Mouse (Mus musculus) limb, embryonic 12.5 days (tissue): ENCODE data around the gene Unc5cl. TPM values are rescaled to one million over a fixed set of nuclear protein-coding genes. Genes with fewer than 3 reads are reported as not detected.

Source experiments
- ATAC-seq: fragments of 200-750 bp; cut with Nextera tagmentation; 2 replicates; pipeline ENCODE4 v1.8.0; 2017; ENCODE audit warnings: low read depth, moderate TSS enrichment; ENCODE audit not compliant: insufficient number of reproducible peaks, insufficient read depth, low FRiP score, low TSS enrichment
- H3K27ac ChIP-seq: fragments of 300-500 bp; sonication (generic); 2 replicates; pipeline ENCODE4 v1.5.1; 2016; ENCODE audit warnings: mild to moderate bottlenecking, moderate library complexity
- H3K27me3 ChIP-seq: fragments of 300-500 bp; sonication (generic); 2 replicates; pipeline ENCODE4 v1.6.1; 2016; ENCODE audit warnings: mild to moderate bottlenecking, moderate library complexity
- H3K36me3 ChIP-seq: fragments of 300-500 bp; sonication (generic); 2 replicates; pipeline ENCODE4 v1.6.1; 2016; ENCODE audit warnings: mild to moderate bottlenecking, moderate library complexity
- H3K4me1 ChIP-seq: fragments of 300-500 bp; sonication (generic); replicated peaks from 2 replicates; pipeline ENCODE4 v1.6.1; 2016
- H3K4me2 ChIP-seq: fragments of 300-500 bp; sonication (generic); 2 replicates; pipeline ENCODE4 v1.6.1; 2016; ENCODE audit warnings: mild to moderate bottlenecking, moderate library complexity
- H3K4me3 ChIP-seq: fragments of 300-500 bp; sonication (generic); replicated peaks from 2 replicates; pipeline ENCODE4 v1.5.1; 2016; ENCODE audit warnings: mild to moderate bottlenecking
- H3K9ac ChIP-seq: fragments of 300-500 bp; sonication (generic); replicated peaks from 2 replicates; pipeline ENCODE4 v1.6.1; 2016; ENCODE audit warnings: mild to moderate bottlenecking, moderate library complexity
- H3K9me3 ChIP-seq: fragments of 300-500 bp; sonication (generic); 2 replicates; pipeline ENCODE4 v1.6.1; 2016; ENCODE audit warnings: mild to moderate bottlenecking, moderate library complexity
- WGBS: fragments of 180-500 bp; shearing (Covaris S2); methylation state at CpG from one replicate; pipeline ENCODE4 v1.1.7; 2016; 5-methylcytosine and 5-hydroxymethylcytosine counted together
- polyA plus RNA-seq: library from polyadenylated mRNA; unstranded; fragments of >200 nt; fragmentation: Nextera tagmentation; extraction: Ambion mirVana; gene quantifications from 2 replicates; pipeline ENCODE4 v1.2.1, GENCODE M21; 2016

Gene Unc5cl
- polyA plus RNA-seq, 1 experiment from 2014 or later, result 0.28 TPM

- H3K27ac ChIP-seq, result no peak overlapping the region
- WGBS, result 85% methylated on average over 10 of the region's 10 CpGs
- ATAC-seq, result no peak
Measured at GRCm38 (mm10) chr17:48479952-48480351, 25.3 kb downstream of the Unc5cl start.

GRCm38 (mm10) chr17:48483764-48484163 is 29.1 kb downstream of the Unc5cl start:
- no peak overlapping the region for H3K4me2 ChIP-seq
- no peak overlapping the region for H3K27ac ChIP-seq
- H3K9ac ChIP-seq, result no peak overlapping the region
- WGBS, result 86% methylated on average over 5 of the region's 5 CpGs
- no peaks in the 10 kb centered on the region for H3K9me3 ChIP-seq
- H3K36me3 ChIP-seq, result no peaks in the 10 kb centered on the region
- no peak overlapping the region for H3K4me3 ChIP-seq
- no peak for ATAC-seq
- H3K4me1 ChIP-seq, result no peaks in the 10 kb centered on the region
- no peaks in the 10 kb centered on the region for H3K27me3 ChIP-seq

More at GRCm38 (mm10) chr17:48479952-48480351, 25.3 kb downstream of the Unc5cl start:
- Histone ChIP-seq H3K27me3 (no peaks in the 10 kb centered on the region), H3K9ac (no peak overlapping the region), H3K4me1 (no peaks in the 10 kb centered on the region), H3K4me2 (no peak overlapping the region), H3K9me3 (no peaks in the 10 kb centered on the region), H3K36me3 (no peaks in the 10 kb centered on the region), H3K4me3 (no peak overlapping the region)

- no peaks in the 10 kb centered on the region for H3K4me1 ChIP-seq
- 93% methylated on average over 5 of the region's 5 CpGs for WGBS
- no peak overlapping the region for H3K27ac ChIP-seq
- no peak overlapping the region for H3K4me2 ChIP-seq
- H3K9ac ChIP-seq, result no peak overlapping the region
- no peak for ATAC-seq
- no peaks in the 10 kb centered on the region for H3K36me3 ChIP-seq
- no peak overlapping the region for H3K4me3 ChIP-seq
- no peaks in the 10 kb centered on the region for H3K9me3 ChIP-seq
- H3K27me3 ChIP-seq, result no peaks in the 10 kb centered on the region
Measured at GRCm38 (mm10) chr17:48484191-48484590, 29.5 kb downstream of the Unc5cl start.

GRCm38 (mm10) chr17:48489466-48489865 is 34.8 kb downstream of the Unc5cl start:
- WGBS, result 92% methylated on average over 3 of the region's 3 CpGs

GRCm38 (mm10) chr17:48492621-48493020 is 37.9 kb downstream of the Unc5cl start:
- Histone ChIP-seq H3K4me2 (no peak overlapping the region), H3K27me3 (no peaks in the 10 kb centered on the region), H3K4me1 (peaks cover 6% of the 10 kb centered on the region), H3K4me3 (no peak overlapping the region), H3K27ac (no peak overlapping the region), H3K36me3 (no peaks in the 10 kb centered on the region), H3K9me3 (no peaks in the 10 kb centered on the region), H3K9ac (no peak overlapping the region)
- WGBS, result 91% methylated on average over 8 of the region's 8 CpGs
- ATAC-seq, result no peak

More at GRCm38 (mm10) chr17:48489466-48489865, 34.8 kb downstream of the Unc5cl start:
- Histone ChIP-seq H3K4me3 (no peak overlapping the region), H3K4me1 (peaks cover 6% of the 10 kb centered on the region), H3K36me3 (no peaks in the 10 kb centered on the region), H3K9me3 (no peaks in the 10 kb centered on the region), H3K9ac (no peak overlapping the region), H3K4me2 (no peak overlapping the region), H3K27me3 (no peaks in the 10 kb centered on the region), H3K27ac (no peak overlapping the region)
- ATAC-seq, result no peak

GRCm38 (mm10) chr17:48493582-48493981 is 38.9 kb downstream of the Unc5cl start:
- H3K9me3 ChIP-seq, result no peaks in the 10 kb centered on the region
- H3K36me3 ChIP-seq, result no peaks in the 10 kb centered on the region

GRCm38 (mm10) chr17:48493986-48494385 is 39.3 kb downstream of the Unc5cl start:
- Histone ChIP-seq H3K27ac (no peak overlapping the region), H3K9ac (no peak overlapping the region), H3K36me3 (no peaks in the 10 kb centered on the region), H3K9me3 (no peaks in the 10 kb centered on the region), H3K4me1 (peaks cover 6% of the 10 kb centered on the region), H3K4me3 (no peak overlapping the region), H3K4me2 (no peak overlapping the region), H3K27me3 (no peaks in the 10 kb centered on the region)
- ATAC-seq, result no peak
- WGBS, result 56% methylated on average over 8 of the region's 8 CpGs

More at GRCm38 (mm10) chr17:48493582-48493981, 38.9 kb downstream of the Unc5cl start:
- Histone ChIP-seq H3K27ac (no peak overlapping the region), H3K4me2 (no peak overlapping the region), H3K9ac (no peak overlapping the region), H3K4me3 (no peak overlapping the region), H3K4me1 (peaks cover 6% of the 10 kb centered on the region), H3K27me3 (no peaks in the 10 kb centered on the region)
- WGBS, result 37% methylated on average over 7 of the region's 7 CpGs
- ATAC-seq, result no peak

- no peak for ATAC-seq
Measured at GRCm38 (mm10) chr17:48497986-48498385, 43.3 kb downstream of the Unc5cl start.

GRCm38 (mm10) chr17:48500846-48501445 is 46.2 kb downstream of the Unc5cl start:
- Histone ChIP-seq H3K27ac (no peak overlapping the region), H3K36me3 (no peaks in the 10 kb centered on the region), H3K4me3 (no peak overlapping the region), H3K4me1 (peaks cover 11% of the 10 kb centered on the region), H3K4me2 (no peak overlapping the region), H3K27me3 (no peaks in the 10 kb centered on the region), H3K9me3 (no peaks in the 10 kb centered on the region), H3K9ac (no peak overlapping the region)
- ATAC-seq, result no peak
- WGBS, result 81% methylated on average over 7 of the region's 7 CpGs

More at GRCm38 (mm10) chr17:48497986-48498385, 43.3 kb downstream of the Unc5cl start:
- no peaks in the 10 kb centered on the region for H3K27me3 ChIP-seq
- H3K27ac ChIP-seq, result no peak overlapping the region
- 76% methylated on average over 3 of the region's 3 CpGs for WGBS
- H3K9me3 ChIP-seq, result no peaks in the 10 kb centered on the region
- no peak overlapping the region for H3K4me2 ChIP-seq
- no peaks in the 10 kb centered on the region for H3K36me3 ChIP-seq
- H3K9ac ChIP-seq, result no peak overlapping the region
- H3K4me3 ChIP-seq, result no peak overlapping the region
- peaks cover 6% of the 10 kb centered on the region for H3K4me1 ChIP-seq

GRCm38 (mm10) chr17:48505006-48505405 is 50.3 kb downstream of the Unc5cl start:
- 24% methylated on average over 3 of the region's 3 CpGs for WGBS
- H3K4me2 ChIP-seq, result no peak overlapping the region
- peak overlapping the region; percentile 46; the same call in 1 of the 2 replicates for H3K27ac ChIP-seq

GRCm38 (mm10) chr17:48506986-48507385 is 52.3 kb downstream of the Unc5cl start:
- Histone ChIP-seq H3K9ac (no peak overlapping the region), H3K4me2 (no peak overlapping the region), H3K27ac (no peak overlapping the region), H3K4me3 (no peak overlapping the region), H3K4me1 (peaks cover 11% of the 10 kb centered on the region), H3K9me3 (no peaks in the 10 kb centered on the region), H3K36me3 (no peaks in the 10 kb centered on the region), H3K27me3 (no peaks in the 10 kb centered on the region)
- no peak for ATAC-seq
- 69% methylated on average over 4 of the region's 4 CpGs for WGBS

More at GRCm38 (mm10) chr17:48505006-48505405, 50.3 kb downstream of the Unc5cl start:
- ATAC-seq, result peak; percentile 37; the same call in 1 of the 2 replicates
- H3K27me3 ChIP-seq, result no peaks in the 10 kb centered on the region
- no peak overlapping the region for H3K4me3 ChIP-seq
- no peaks in the 10 kb centered on the region for H3K9me3 ChIP-seq
- peaks cover 11% of the 10 kb centered on the region for H3K4me1 ChIP-seq
- no peak overlapping the region for H3K9ac ChIP-seq
- H3K36me3 ChIP-seq, result no peaks in the 10 kb centered on the region

- Histone ChIP-seq H3K4me3 (no peak overlapping the region), H3K4me1 (peaks cover 23% of the 10 kb centered on the region), H3K27me3 (no peaks in the 10 kb centered on the region), H3K36me3 (no peaks in the 10 kb centered on the region), H3K9ac (no peak overlapping the region), H3K27ac (no peak overlapping the region), H3K9me3 (no peaks in the 10 kb centered on the region), H3K4me2 (no peak overlapping the region)
- 65% methylated on average over 4 of the region's 4 CpGs for WGBS
- no peak for ATAC-seq
Measured at GRCm38 (mm10) chr17:48509596-48509995, 54.9 kb downstream of the Unc5cl start.
